Mouse (Mus musculus) CH12F3 (cell line): Measurements from ENCODE around the gene Serpinb9.
"Not testable (repeated sequence)": the region's sequence is repeated elsewhere in the genome, so short reads cannot be mapped to it uniquely, and the experiment has no call there.

Source experiments
- in situ Hi-C: fragments of 300-500 bp; cut with MboI; formaldehyde crosslinking; loops from 2 replicates; pipeline ENCODE4 v1.14.3; 2020; ENCODE audit warnings: low sequenced_read_pairs

Gene Serpinb9

GRCm38 (mm10) chr13:33002950-33003349 is at the start of gene Serpinb9:
TSS of gene Serpinb9 (plus strand) at chr13:33003250.
- in situ Hi-C loops, result no loop called here

- in situ Hi-C loops, result no loop called here
Observed at GRCm38 (mm10) chr13:32956537-32956936, 46.5 kb upstream of the Serpinb9 start.

GRCm38 (mm10) chr13:32957917-32958316 is 45.1 kb upstream of the Serpinb9 start:
- in situ Hi-C loops, result no loop called here

GRCm38 (mm10) chr13:32958521-32958920 is 44.5 kb upstream of the Serpinb9 start:
- in situ Hi-C loops, result not testable (repeated sequence)

- in situ Hi-C loops, result no loop called here
Observed at GRCm38 (mm10) chr13:32963990-32964753, 38.9 kb upstream of the Serpinb9 start.

GRCm38 (mm10) chr13:32964989-32965811 is 37.9 kb upstream of the Serpinb9 start, which contains the start of gene Serpinb6b:
TSS of gene Serpinb6b (plus strand) at chr13:32965209.
- in situ Hi-C loops, result loop anchor here (5.0 kb wide), 1 partner anchor 58 kb away; no protein-coding TSS in a partner anchor

GRCm38 (mm10) chr13:32966116-32966515 is 36.9 kb upstream of the Serpinb9 start:
- in situ Hi-C loops, result loop anchor here (5.0 kb wide), 1 partner anchor 59 kb away; no protein-coding TSS in a partner anchor

- in situ Hi-C loops, result loop anchor here (5.0 kb wide), 1 partner anchor 60 kb away; no protein-coding TSS in a partner anchor
Observed at GRCm38 (mm10) chr13:32967233-32967632, 35.8 kb upstream of the Serpinb9 start.

- in situ Hi-C loops, result loop anchor here (5.0 kb wide), 1 partner anchor 61 kb away; no protein-coding TSS in a partner anchor
Observed at GRCm38 (mm10) chr13:32968353-32968984, 34.6 kb upstream of the Serpinb9 start.

GRCm38 (mm10) chr13:32968996-32969640 is 33.9 kb upstream of the Serpinb9 start:
- in situ Hi-C loops, result loop anchor here (5.0 kb wide), 1 partner anchor 62 kb away; no protein-coding TSS in a partner anchor

- in situ Hi-C loops, result loop anchor here (5.0 kb wide), 1 partner anchor 62 kb away; no protein-coding TSS in a partner anchor
Observed at GRCm38 (mm10) chr13:32969641-32970040, 33.4 kb upstream of the Serpinb9 start.

GRCm38 (mm10) chr13:32970776-32971175 is 32.3 kb upstream of the Serpinb9 start:
- in situ Hi-C loops, result no loop called here

- in situ Hi-C loops, result no loop called here
Observed at GRCm38 (mm10) chr13:32974268-32974667, 28.8 kb upstream of the Serpinb9 start.

GRCm38 (mm10) chr13:32974889-32975460 is 28.1 kb upstream of the Serpinb9 start:
- in situ Hi-C loops, result no loop called here

- in situ Hi-C loops, result no loop called here
Observed at GRCm38 (mm10) chr13:32975710-32976109, 27.3 kb upstream of the Serpinb9 start.

GRCm38 (mm10) chr13:32982556-32983042 is 20.5 kb upstream of the Serpinb9 start:
- in situ Hi-C loops, result no loop called here

- in situ Hi-C loops, result no loop called here
Observed at GRCm38 (mm10) chr13:32986256-32986655, 16.8 kb upstream of the Serpinb9 start.

- in situ Hi-C loops, result no loop called here
Observed at GRCm38 (mm10) chr13:32993152-32993893, 9.7 kb upstream of the Serpinb9 start.

GRCm38 (mm10) chr13:32993894-32994242 is 9.2 kb upstream of the Serpinb9 start:
- in situ Hi-C loops, result no loop called here
